Mouse (Mus musculus) intestine, embryonic 14.5 days (tissue): ENCODE results near the gene Slc6a14. TPM values are rescaled to one million over a fixed set of nuclear protein-coding genes. Genes with fewer than 3 reads are reported as not detected.

ENCODE experiments used
- polyA plus RNA-seq: library from polyadenylated mRNA; unstranded; fragments of >200 nt; fragmentation: Nextera tagmentation; extraction: Ambion mirVana; gene quantifications from 2 replicates; pipeline ENCODE4 v1.2.1, GENCODE M21; 2014

Gene Slc6a14
- polyA plus RNA-seq, 1 experiment from 2014 or later, result 0.34 TPM

Other genes starting within 250 kb of the Slc6a14 start
- 4.8 and 5.6 TPM in 2 replicates for gene Agtr2, start 230.4 kb upstream of the Slc6a14 start, polyA plus RNA-seq
- gene Gm28269, start 30.2 kb downstream of the Slc6a14 start, polyA plus RNA-seq, result not detected in 2 replicates